Mouse (Mus musculus) liver, adult 2 months (tissue): ENCODE measurements around the gene Prex1.

Source experiments
- CTCF ChIP-seq: fragments of 200-500 bp; IDR thresholded peaks from 2 replicates; pipeline ENCODE4 v1.5.1; 2011; ENCODE audit warnings: low read depth, low read length, control low read depth
- POLR2A ChIP-seq: fragments of 200-500 bp; IDR thresholded peaks from 2 replicates; pipeline ENCODE4 v1.6.1; 2011; ENCODE audit warnings: low read length, control low read depth; ENCODE audit not compliant: insufficient read depth; ENCODE audit errors: extremely low read depth

DNA sequence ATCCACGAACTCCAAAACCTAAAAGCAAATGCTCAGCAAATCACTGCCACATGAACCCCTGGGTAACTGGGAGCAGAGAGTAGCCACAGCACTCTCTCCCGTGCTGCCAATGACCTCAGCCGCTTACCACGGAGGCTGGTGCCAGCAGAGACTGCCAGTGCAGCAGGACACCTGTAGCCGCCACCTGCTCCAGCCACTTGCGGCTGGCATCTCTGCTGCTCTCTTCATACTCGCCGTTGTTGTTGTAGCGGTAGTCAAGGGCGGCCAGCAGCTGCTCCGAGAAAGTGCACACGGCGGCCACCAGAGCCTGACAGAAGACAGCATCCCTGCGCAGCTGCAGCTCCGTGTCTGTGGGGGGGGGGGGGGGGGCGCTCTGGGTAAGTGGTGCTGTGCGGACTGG is 138.2 kb downstream of the Prex1 start:
- no peak for TF ChIP-seq CTCF
- no peak for TF ChIP-seq POLR2A
